Mouse (Mus musculus): ENCODE data around the gene Frg2f1.
"Not testable (repeated sequence)": the region's sequence is repeated elsewhere in the genome, so short reads cannot be mapped to it uniquely, and the experiment has no call there.

DNA sequence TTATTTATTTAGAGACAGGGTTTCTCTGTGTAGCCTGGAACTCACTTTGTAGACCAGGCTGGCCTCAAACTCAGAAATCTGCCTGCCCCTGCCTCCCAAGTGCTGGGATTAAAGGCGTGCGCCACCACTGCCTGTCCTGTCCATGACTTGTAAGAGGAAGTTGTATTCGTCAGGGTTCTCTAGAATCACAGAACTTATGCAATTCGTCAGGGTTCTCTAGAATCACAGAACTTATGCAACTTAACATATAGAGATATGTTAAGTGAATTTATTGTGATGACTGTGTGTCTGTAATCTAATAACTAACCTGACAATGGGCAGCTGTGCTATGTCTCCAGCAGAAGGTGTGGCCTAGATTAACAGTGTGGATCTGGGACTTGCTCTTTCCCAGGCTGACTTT is 2.7 kb downstream of the Frg2f1 start, which contains the start of gene Foxj3:
- TF ChIP-seq CTCF, EP300 (IDR thresholded peaks at IDR 0.05; ENCODE audit: low read depth): not testable (repeated sequence)

All from liver, embryonic 14.5 days (tissue).